ENCODE assay signal across 19 mouse cellular contexts in genomic region chr8:27938559-27939492, GRCm38 (mm10).
DNase-seq lines count a peak whose midpoint lies in the region; ATAC-seq lines count a peak whose summit lies in the region.
"Had no signal": no experiment of that assay in that cellular context is flagged by ENCODE, and none has a peak within 500 bp of the region (broad histone marks: within the 10 kb centered on the region; RNA-seq: fewer than 3 reads in every experiment).

No protein-coding gene starts in this region.

- H3K4me3 ChIP-seq in embryonic facial prominence, embryonic 11.5 days (ENCODE audit: low read depth, low read length) = no peak overlapping the region
- H3K4me3 ChIP-seq in forebrain, embryonic 15.5 days = no peak overlapping the region
- no peak overlapping the region for H3K4me3 ChIP-seq in midbrain, embryonic 12.5 days
- H3K4me3 ChIP-seq: heart, embryonic 12.5 days; liver, embryonic 13.5 days; megakaryocyte, embryonic 14.5 days had no signal

- no peak for ATAC-seq in cerebellum, adult (ENCODE audit: insufficient number of reproducible peaks, low FRiP score, low TSS enrichment)
- no peak; the same call in 1 of the 2 replicates for ATAC-seq in embryonic facial prominence, embryonic 11.5 days (replicated peaks; ENCODE audit: insufficient number of reproducible peaks, low FRiP score, low TSS enrichment, low read depth)
- peak; percentile 48; the same call in 1 of the 2 replicates for ATAC-seq in forebrain, embryonic 15.5 days (replicated peaks)
- ATAC-seq in midbrain, embryonic 12.5 days (ENCODE audit: low FRiP score, low read depth) = 0 out of 2 replicates have a peak, but pooled peaks have one; percentile 38

- H3K9ac ChIP-seq in embryonic facial prominence, embryonic 11.5 days (replicated peaks; ENCODE audit: low read length) = no peak overlapping the region
- H3K9ac ChIP-seq in forebrain, embryonic 15.5 days (replicated peaks) = no peak overlapping the region
- no peak overlapping the region for H3K9ac ChIP-seq in midbrain, embryonic 12.5 days (replicated peaks)
- H3K9ac ChIP-seq: heart, embryonic 12.5 days; liver, embryonic 13.5 days had no signal

- no peaks in the 10 kb centered on the region for H3K27me3 ChIP-seq in embryonic facial prominence, embryonic 11.5 days (ENCODE audit: control insufficient read depth, insufficient read depth, low read length)
- H3K27me3 ChIP-seq in forebrain, embryonic 15.5 days = no peaks in the 10 kb centered on the region
- no peaks in the 10 kb centered on the region for H3K27me3 ChIP-seq in midbrain, embryonic 12.5 days
- H3K27me3 ChIP-seq: CH12.LX; heart, embryonic 12.5 days; liver, embryonic 13.5 days; megakaryocyte, embryonic 14.5 days had no signal

- WGBS in embryonic facial prominence, embryonic 11.5 days = 43% methylated on average over 12 of the region's 12 CpGs
- WGBS in forebrain, embryonic 15.5 days = 37% methylated on average over 12 of the region's 12 CpGs
- 46% methylated on average over 12 of the region's 12 CpGs for WGBS in midbrain, embryonic 12.5 days

- peak; percentile 10 to 31 for DNase-seq in cerebellum, postnatal 14 days
- peak; percentile 47 for DNase-seq in embryonic facial prominence, embryonic 11.5 days (ENCODE audit: low spot score)
- DNase-seq in lung, postnatal 10 days = no peak
- no peak for DNase-seq in adrenal gland, postnatal 4 days (ENCODE audit: low spot score in 2 of 2)
- DNase-seq in spleen, postnatal 36 days (ENCODE audit: low spot score in 2 of 2) = no peak
- DNase-seq: cerebellum, adult 2 months; gastrocnemius, postnatal 36 days; heart, postnatal 4 days; kidney, postnatal 10 days; layer of hippocampus, adult 9-11 months; liver, embryonic 13.5 days; right cerebral cortex, postnatal 14 days; thymus, postnatal 4 days had no signal

- H3K4me1 ChIP-seq in embryonic facial prominence, embryonic 11.5 days (ENCODE audit: control insufficient read depth, insufficient read depth, low read length) = no peaks in the 10 kb centered on the region
- peaks cover 11% of the 10 kb centered on the region for H3K4me1 ChIP-seq in forebrain, embryonic 15.5 days
- peaks cover 9% of the 10 kb centered on the region; the same call in 1 of the 2 replicates for H3K4me1 ChIP-seq in midbrain, embryonic 12.5 days
- H3K4me1 ChIP-seq: heart, embryonic 12.5 days; liver, embryonic 13.5 days; megakaryocyte, embryonic 14.5 days had no signal

- no peak overlapping the region for H3K27ac ChIP-seq in embryonic facial prominence, embryonic 11.5 days (replicated peaks; ENCODE audit: low read depth, low read length)
- no peak overlapping the region; the same call in none of the 2 replicates for H3K27ac ChIP-seq in forebrain, embryonic 15.5 days (replicated peaks)
- H3K27ac ChIP-seq in midbrain, embryonic 12.5 days (replicated peaks) = no peak overlapping the region
- H3K27ac ChIP-seq: liver, embryonic 13.5 days had no signal

- H3K9me3 ChIP-seq in embryonic facial prominence, embryonic 11.5 days (replicated peaks; ENCODE audit: control insufficient read depth, low read length) = no peaks in the 10 kb centered on the region
- H3K9me3 ChIP-seq in forebrain, embryonic 15.5 days = no peaks in the 10 kb centered on the region
- no peaks in the 10 kb centered on the region for H3K9me3 ChIP-seq in midbrain, embryonic 12.5 days
- H3K9me3 ChIP-seq: heart, embryonic 12.5 days; liver, embryonic 13.5 days had no signal

- H3K36me3 ChIP-seq in embryonic facial prominence, embryonic 11.5 days (replicated peaks; ENCODE audit: control insufficient read depth, insufficient read depth, low read depth, low read length) = no peaks in the 10 kb centered on the region
- H3K36me3 ChIP-seq in forebrain, embryonic 15.5 days = no peaks in the 10 kb centered on the region
- no peaks in the 10 kb centered on the region for H3K36me3 ChIP-seq in midbrain, embryonic 12.5 days
- H3K36me3 ChIP-seq: heart, embryonic 12.5 days; liver, embryonic 13.5 days had no signal

- H3K4me2 ChIP-seq in embryonic facial prominence, embryonic 11.5 days (ENCODE audit: low read depth, low read length) = no peak overlapping the region
- 0 out of 2 replicates have a peak overlapping the region, but pooled peaks have one; percentile 0 for H3K4me2 ChIP-seq in forebrain, embryonic 15.5 days (replicated peaks)
- H3K4me2 ChIP-seq in midbrain, embryonic 12.5 days (replicated peaks) = no peak overlapping the region
- H3K4me2 ChIP-seq: heart, embryonic 12.5 days; liver, embryonic 13.5 days had no signal

Comparison
In these comparisons a context has a peak if more than half of its experiments do, and no peak if none do; other contexts are left out.
1. DNase-seq: peak in cerebellum, postnatal 14 days (2 of 2) and embryonic facial prominence, embryonic 11.5 days (single experiment); none in lung, postnatal 10 days (single experiment), adrenal gland, postnatal 4 days (0 of 2) and spleen, postnatal 36 days (0 of 2).
2. ATAC-seq: peak in forebrain, embryonic 15.5 days (single experiment) and midbrain, embryonic 12.5 days (single experiment); none in cerebellum, adult (single experiment) and embryonic facial prominence, embryonic 11.5 days (single experiment).